Mouse (Mus musculus) ES-Bruce4 (cell line): ENCODE data around the gene Agrn. TPM values are rescaled to one million over a fixed set of nuclear protein-coding genes. Genes with fewer than 3 reads are reported as not detected.
"Not testable (repeated sequence)": the region's sequence is repeated elsewhere in the genome, so short reads cannot be mapped to it uniquely, and the experiment has no call there.

Source experiments
- H3K27ac ChIP-seq: 2 replicates; pipeline ENCODE4 v1.5.1; 2012; ENCODE audit warnings: low read length, inconsistent platforms; ENCODE audit not compliant: insufficient read depth
- H3K27me3 ChIP-seq: 2 replicates; pipeline ENCODE4 v1.6.1; 2012; ENCODE audit warnings: mild to moderate bottlenecking, low read length, inconsistent platforms; ENCODE audit not compliant: control insufficient read depth, poor library complexity, insufficient read depth, severe bottlenecking
- H3K36me3 ChIP-seq: 2 replicates; pipeline ENCODE4 v1.6.1; 2012; ENCODE audit warnings: inconsistent platforms, mild to moderate bottlenecking, low read length, moderate library complexity; ENCODE audit not compliant: control insufficient read depth, poor library complexity, insufficient read depth, severe bottlenecking
- H3K4me1 ChIP-seq: one replicate; pipeline ENCODE4 v1.8.1; 2011; ENCODE audit warnings: low read length; ENCODE audit not compliant: control insufficient read depth, insufficient read depth
- H3K4me3 ChIP-seq: 2 replicates; pipeline ENCODE4 v1.5.1; 2011; ENCODE audit warnings: low read depth, mild to moderate bottlenecking, low read length
- H3K9ac ChIP-seq: 2 replicates; pipeline ENCODE4 v1.6.1; 2012; ENCODE audit warnings: low read depth, mild to moderate bottlenecking, inconsistent platforms; ENCODE audit not compliant: poor library complexity, severe bottlenecking
- H3K9me3 ChIP-seq: replicated peaks from 2 replicates; pipeline ENCODE4 v1.6.1; 2012; ENCODE audit warnings: mild to moderate bottlenecking, low read length, inconsistent platforms; ENCODE audit not compliant: control insufficient read depth, poor library complexity, insufficient read depth, severe bottlenecking
- CTCF ChIP-seq: IDR thresholded peaks from one replicate; pipeline ENCODE4 v1.8.1; 2011; ENCODE audit warnings: low read depth, low read length
- EP300 ChIP-seq: IDR thresholded peaks from 2 replicates; pipeline ENCODE4 v1.6.1; 2011; ENCODE audit warnings: low read depth, low read length; ENCODE audit not compliant: insufficient read depth
- POLR2A ChIP-seq: IDR thresholded peaks from one replicate; pipeline ENCODE4 v1.8.1; 2011; ENCODE audit warnings: low read length; ENCODE audit not compliant: insufficient read depth
- polyA plus RNA-seq: library from polyadenylated mRNA; stranded (reverse); fragments of >200 nt; gene quantifications from 2 replicates; pipeline ENCODE4 v1.2.4, GENCODE M21; 2011; ENCODE audit warnings: low read depth; ENCODE audit not compliant: missing spikeins, insufficient read depth, insufficient read length

Agrn gene
- polyA plus RNA-seq, 1 experiment: 156 TPM

GRCm38 (mm10) chr4:156154771-156155170 is 42.5 kb downstream of the Agrn start:
- H3K36me3 ChIP-seq: no peaks in the 10 kb centered on the region
- TF ChIP-seq CTCF (no peak), POLR2A (no peak), EP300 (no peak)
- H3K27ac ChIP-seq: no peak overlapping the region
- no peaks in the 10 kb centered on the region for H3K27me3 ChIP-seq
- H3K9me3 ChIP-seq: peaks cover 39% of the 10 kb centered on the region
- no peaks in the 10 kb centered on the region for H3K4me1 ChIP-seq
- H3K4me3 ChIP-seq: no peak overlapping the region
- H3K9ac ChIP-seq: no peak overlapping the region

GRCm38 (mm10) chr4:156150887-156151286 is 46.4 kb downstream of the Agrn start:
- H3K9me3 ChIP-seq: peaks cover 36% of the 10 kb centered on the region
- H3K4me3 ChIP-seq, H3K9ac ChIP-seq, H3K27me3 ChIP-seq, H3K4me1 ChIP-seq, H3K27ac ChIP-seq, H3K36me3 ChIP-seq: not testable (repeated sequence)

- no peak for TF ChIP-seq CTCF
- TF ChIP-seq POLR2A: no peak
- no peak for TF ChIP-seq EP300
- no peak overlapping the region for H3K9ac ChIP-seq
- no peaks in the 10 kb centered on the region for H3K36me3 ChIP-seq
- no peak overlapping the region for H3K4me3 ChIP-seq
- no peak overlapping the region for H3K27ac ChIP-seq
- no peaks in the 10 kb centered on the region for H3K4me1 ChIP-seq
- peaks cover 28% of the 10 kb centered on the region for H3K9me3 ChIP-seq
- H3K27me3 ChIP-seq: no peaks in the 10 kb centered on the region
These were observed 60.8 kb downstream of the Agrn start for GRCm38 (mm10) chr4:156136285-156137100.

GRCm38 (mm10) chr4:156135801-156136200 is 61.5 kb downstream of the Agrn start:
- H3K27ac ChIP-seq: no peak overlapping the region
- no peaks in the 10 kb centered on the region for H3K36me3 ChIP-seq
- no peaks in the 10 kb centered on the region for H3K4me1 ChIP-seq
- TF ChIP-seq EP300: no peak
- no peak for TF ChIP-seq CTCF
- no peak for TF ChIP-seq POLR2A
- no peak overlapping the region for H3K4me3 ChIP-seq
- no peak overlapping the region for H3K9ac ChIP-seq
- peaks cover 28% of the 10 kb centered on the region for H3K9me3 ChIP-seq
- H3K27me3 ChIP-seq: no peaks in the 10 kb centered on the region

- H3K27me3 ChIP-seq: no peaks in the 10 kb centered on the region
- H3K9ac ChIP-seq: no peak overlapping the region
- no peaks in the 10 kb centered on the region for H3K36me3 ChIP-seq
- peaks cover 28% of the 10 kb centered on the region for H3K9me3 ChIP-seq
- H3K4me3 ChIP-seq: no peak overlapping the region
- TF ChIP-seq CTCF (no peak), POLR2A (no peak), EP300 (no peak)
- no peaks in the 10 kb centered on the region for H3K4me1 ChIP-seq
- no peak overlapping the region for H3K27ac ChIP-seq
These were observed 62.2 kb downstream of the Agrn start for GRCm38 (mm10) chr4:156135112-156135511.

GRCm38 (mm10) chr4:156133943-156134605 is 63.2 kb downstream of the Agrn start:
- TF ChIP-seq POLR2A: no peak
- TF ChIP-seq CTCF: no peak
- no peak for TF ChIP-seq EP300
- Histone ChIP-seq H3K4me3 (no peak overlapping the region), H3K27me3 (no peaks in the 10 kb centered on the region), H3K9ac (no peak overlapping the region), H3K27ac (no peak overlapping the region), H3K4me1 (no peaks in the 10 kb centered on the region), H3K9me3 (peaks cover 20% of the 10 kb centered on the region), H3K36me3 (no peaks in the 10 kb centered on the region)
